Mouse (Mus musculus): ENCODE results near the gene Prss50. TPM values are rescaled to one million over a fixed set of nuclear protein-coding genes. Genes with fewer than 3 reads are reported as not detected.

Gene Prss50
- total RNA-seq (2023) = not detected

DNA sequence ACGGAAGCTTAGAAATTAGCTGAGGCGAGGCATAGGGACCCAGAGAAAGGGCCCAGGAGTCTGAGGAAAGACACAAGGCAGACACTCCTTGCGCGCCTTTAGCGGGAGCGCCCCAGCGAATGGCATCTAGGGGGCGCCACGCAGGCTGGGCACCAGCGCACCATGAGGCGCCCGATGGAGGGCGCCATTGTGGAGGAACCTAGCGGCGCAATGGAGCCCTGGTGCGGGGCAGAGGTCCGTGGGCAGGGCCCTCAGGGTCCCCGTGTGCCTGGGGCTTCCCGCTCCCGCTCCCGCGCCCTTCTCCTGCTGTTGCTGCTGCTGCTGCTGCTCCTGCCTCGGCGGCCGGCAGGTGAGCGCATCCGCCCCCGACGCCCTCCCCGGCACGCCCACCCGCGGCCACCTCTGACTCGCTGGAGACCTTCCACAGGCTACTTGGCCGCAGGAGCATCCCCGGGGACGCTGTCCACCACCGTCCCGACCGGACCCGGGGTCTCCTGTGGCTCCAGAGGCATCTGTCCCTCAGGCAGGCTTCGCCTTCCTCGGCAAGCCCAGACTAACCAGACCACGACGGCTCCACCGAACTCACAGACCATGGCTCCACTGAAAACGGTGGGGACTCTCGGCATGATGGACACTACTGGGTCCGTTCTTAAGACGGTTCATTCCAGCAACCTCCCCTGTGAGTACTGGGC is at the start of gene Prss50:
Gene Prss50 (plus strand): TSS at position 187 of the 692 bp plus-strand sequence.

DNA sequence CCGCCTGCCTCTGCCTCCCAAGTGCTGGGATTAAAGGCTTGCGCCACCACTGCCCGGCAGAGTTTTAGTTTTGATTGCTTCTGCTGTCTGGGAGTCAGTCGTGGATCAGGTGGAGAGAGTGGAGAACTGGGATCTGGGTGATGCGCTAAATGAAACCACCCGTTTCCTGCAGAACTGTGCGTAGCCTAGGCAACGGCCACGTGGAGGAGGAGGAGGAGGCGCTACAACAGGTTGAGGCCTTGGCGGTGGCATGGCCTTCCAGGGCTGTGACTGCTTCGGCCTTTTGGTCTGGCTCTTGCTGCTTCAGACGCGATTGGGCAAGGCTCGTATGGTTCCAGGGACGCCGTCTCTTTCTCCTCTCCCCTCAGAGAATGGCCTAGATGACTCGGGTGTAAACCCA is 44.0 kb upstream of the Prss50 start, which contains the start of gene Prss44:
Gene Prss44 (plus strand): TSS at position 206 of the 400 bp plus-strand sequence.

DNA sequence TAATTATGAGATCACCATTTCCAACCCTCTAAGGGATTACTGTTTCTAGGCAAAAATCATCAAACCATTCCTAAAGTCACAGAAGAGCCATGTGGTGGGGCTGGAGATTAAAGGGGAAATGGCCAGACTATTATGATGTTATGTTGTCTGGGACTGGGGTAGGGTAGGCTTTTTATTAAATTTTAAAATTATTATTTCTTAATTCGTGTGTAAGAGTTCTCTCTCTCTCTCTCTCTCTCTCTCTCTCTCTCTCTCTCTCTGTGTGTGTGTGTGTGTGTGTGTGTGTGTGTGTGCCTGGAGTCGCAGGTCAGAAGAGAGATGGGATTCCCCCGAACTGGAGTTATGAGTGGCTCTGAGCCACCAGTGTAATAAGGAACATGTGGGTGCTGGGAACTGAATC is 31.4 kb upstream of the Prss50 start, which contains the start of gene Prss43:
Gene Prss43 (plus strand): TSS at position 301 of the 400 bp plus-strand sequence.

DNA sequence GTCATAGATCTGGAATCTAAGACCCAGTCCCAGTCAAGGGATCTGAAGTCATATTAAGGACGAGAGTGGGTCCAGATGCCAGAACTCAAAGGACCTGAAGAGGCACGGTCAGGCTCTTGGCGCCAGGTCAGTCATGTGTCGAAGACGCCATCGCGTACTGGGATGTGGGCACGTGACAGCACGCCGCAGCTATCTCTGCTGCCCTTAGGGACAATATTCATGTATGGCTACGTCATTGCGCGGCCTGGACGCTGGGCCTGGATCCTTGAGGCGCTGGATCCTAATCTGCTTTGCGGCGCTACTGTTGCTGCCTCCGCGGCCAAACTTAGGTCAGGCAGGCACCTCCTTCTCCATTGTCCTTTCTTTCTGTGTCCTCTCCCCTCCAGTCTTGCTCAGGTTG is 23.4 kb upstream of the Prss50 start, which contains the start of gene Prss45:
Gene Prss45 (plus strand): TSS at position 178 of the 400 bp plus-strand sequence.

DNA sequence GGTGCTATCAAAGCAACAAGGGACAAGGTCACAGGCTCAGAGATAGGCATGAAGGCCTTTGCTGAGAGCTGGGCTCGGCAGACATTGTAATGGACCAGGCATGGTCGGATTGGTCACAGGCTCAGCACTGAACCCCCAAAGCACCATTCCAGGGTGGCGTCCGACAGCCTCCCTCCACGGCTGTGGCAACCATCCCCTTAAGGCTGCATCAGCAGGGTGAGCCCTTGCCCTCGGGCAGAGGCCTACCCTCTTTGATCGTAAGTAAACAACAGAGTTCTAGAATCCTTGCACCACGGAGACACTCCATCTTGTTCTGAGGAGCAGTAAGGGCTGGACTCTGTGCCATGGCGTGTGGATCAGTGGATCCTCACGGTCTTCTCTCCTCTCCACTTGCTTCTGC is 13.6 kb upstream of the Prss50 start, which contains the start of gene Prss46:
Gene Prss46 (plus strand): TSS at position 301 of the 400 bp plus-strand sequence.

DNA sequence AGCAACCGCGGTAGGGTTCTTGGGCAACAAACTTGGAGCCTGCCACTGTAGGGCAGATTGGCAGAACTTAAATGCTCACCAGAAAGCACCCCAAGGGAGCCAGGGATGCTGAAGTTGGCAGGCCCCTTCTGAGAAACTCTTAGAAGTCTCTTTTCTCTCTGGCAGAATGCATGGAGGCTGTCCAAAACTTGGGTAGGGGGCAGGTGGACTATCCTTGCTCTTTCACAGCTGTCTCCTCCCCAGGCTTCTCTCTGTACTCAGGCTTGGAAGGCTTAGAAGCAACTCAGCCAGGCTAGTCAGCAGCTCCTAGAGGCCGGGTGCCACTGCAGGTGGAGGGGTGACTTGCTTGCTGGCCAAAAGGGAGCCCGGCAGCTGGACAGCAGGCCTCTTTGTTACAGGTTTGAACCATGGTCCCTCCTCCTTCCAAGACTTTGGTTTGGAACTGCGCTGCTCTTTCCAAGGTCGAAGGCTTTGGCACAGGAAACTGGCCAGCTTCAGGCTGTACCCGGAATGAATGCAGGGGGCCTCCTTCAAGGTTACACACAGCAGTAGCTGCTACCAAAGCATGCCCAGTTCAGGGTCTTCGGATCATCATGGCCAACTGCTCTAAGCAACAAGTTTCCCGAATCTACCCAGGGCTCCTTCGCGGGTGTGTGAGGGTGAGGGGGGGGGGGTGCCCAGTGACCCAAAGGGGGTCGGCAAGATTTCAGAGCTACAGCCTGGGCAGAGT is 21.6 kb downstream of the Prss50 start, which contains the start of gene Als2cl:
Gene Als2cl (plus strand): TSS at position 680 of the 730 bp plus-strand sequence.

DNA sequence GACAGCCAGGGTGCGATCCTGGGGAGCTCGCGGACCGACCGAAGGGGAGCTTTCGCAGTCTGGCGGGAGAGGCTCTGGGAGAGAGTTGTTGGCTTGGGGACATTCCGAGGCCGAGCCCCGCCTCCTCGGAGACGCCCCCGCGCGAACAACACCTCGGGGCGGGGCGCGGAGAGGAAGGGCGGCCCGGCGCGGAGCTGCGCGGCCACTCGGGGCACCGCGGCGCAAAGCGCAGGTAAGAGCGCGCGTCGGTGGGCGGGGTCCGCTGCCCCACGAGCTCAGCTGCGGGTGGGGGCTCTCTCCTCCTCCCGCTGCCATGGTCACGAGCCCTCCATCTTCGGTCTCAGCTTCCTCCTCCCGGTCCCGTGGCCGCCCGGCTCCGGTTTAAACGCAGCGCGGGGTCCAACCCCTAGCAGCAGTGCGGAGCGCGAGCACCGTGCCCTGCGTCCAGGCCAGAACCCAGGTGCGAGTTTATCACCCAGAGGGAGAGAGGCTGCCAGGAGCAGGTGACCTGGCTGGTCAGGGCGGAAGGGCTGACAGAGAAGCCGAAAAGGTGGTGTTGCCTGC is 22.3 kb downstream of the Prss50 start, which contains the start of gene Tmie:
Gene Tmie (minus strand): TSS at position 116 of the 564 bp plus-strand sequence.

Other genes starting within 250 kb of the Prss50 start
- gene Nradd, start 233.5 kb upstream of the Prss50 start, total RNA-seq (2023) = 1 to 10 TPM; 2.5 to 5.0 TPM
- gene Nbeal2, start 203.8 kb upstream of the Prss50 start, total RNA-seq (2023) = 100 to 1,000 TPM; 116 TPM
- gene Ccdc12, start 201.5 kb upstream of the Prss50 start, total RNA-seq (2023) = 100 to 1,000 TPM; 202 to 242 TPM
- not detected for gene Myl3, start 116.1 kb upstream of the Prss50 start, total RNA-seq (2023)
- gene Pth1r, start 110.8 kb upstream of the Prss50 start, total RNA-seq (2023) = under 1 TPM in 1 of 2 experiments, not detected in 1; 0.46 TPM
- not detected for gene Prss42, start 59.8 kb upstream of the Prss50 start, total RNA-seq (2023)
- gene Prss44, start 44.0 kb upstream of the Prss50 start, total RNA-seq (2023) = not detected
- not detected for gene Prss43, start 31.3 kb upstream of the Prss50 start, total RNA-seq (2023)
- gene Prss45, start 23.4 kb upstream of the Prss50 start, total RNA-seq (2023) = not detected
- not detected for gene Prss46, start 13.5 kb upstream of the Prss50 start, total RNA-seq (2023)
- gene Als2cl, start 21.9 kb downstream of the Prss50 start, total RNA-seq (2023) = 1 to 10 TPM; 5.6 to 9.7 TPM
- under 1 TPM; 0.18 to 0.29 TPM for gene Tmie, start 22.1 kb downstream of the Prss50 start, total RNA-seq (2023)
- gene Fam240a, start 58.9 kb downstream of the Prss50 start, total RNA-seq (2023) = not detected
- not detected for gene Tdgf1, start 88.2 kb downstream of the Prss50 start, total RNA-seq (2023)
- not detected for gene Lrrc2, start 93.6 kb downstream of the Prss50 start, total RNA-seq (2023)
- gene Rtp3, start 132.6 kb downstream of the Prss50 start, total RNA-seq (2023) = not detected
- gene Ltf, start 161.3 kb downstream of the Prss50 start, total RNA-seq (2023) = 1 to 10 TPM; 2.8 to 3.4 TPM
- 100 to 1,000 TPM; 352 to 399 TPM for gene Ccrl2, start 199.6 kb downstream of the Prss50 start, total RNA-seq (2023)

Data from monocyte, adult 59 days (primary cell).